Mouse (Mus musculus) gastrocnemius, postnatal 25 days (tissue): Measurements from ENCODE around the gene Aff2. TPM values are rescaled to one million over a fixed set of nuclear protein-coding genes. Genes with fewer than 3 reads are reported as not detected.

Experiments used
- DNase-seq: peaks from one replicate; pipeline ENCODE4 v3.0.0; 2022
- long read RNA-seq, 2 experiments: library from polyadenylated mRNA; stranded (forward); transcript quantifications; one replicate each; pipeline ENCODE4 v2.0.0; 2021
- total RNA-seq, 2 experiments: library from RNA; stranded (reverse); gene quantifications; 1 replicate in 1 of 2; 2 replicates in 1 of 2; pipeline ENCODE4 v1.2.3; 2021

Gene Aff2
- under 1 TPM; 0.72 to 0.97 TPM for total RNA-seq
- long read RNA-seq, experiment 1, partial matches to known transcripts = 0 of 1 reads
- long read RNA-seq, experiment 1, other reads (novel, unspliced or antisense) = 1 of 1 reads
- long read RNA-seq, experiment 2 = 0 reads

DNA sequence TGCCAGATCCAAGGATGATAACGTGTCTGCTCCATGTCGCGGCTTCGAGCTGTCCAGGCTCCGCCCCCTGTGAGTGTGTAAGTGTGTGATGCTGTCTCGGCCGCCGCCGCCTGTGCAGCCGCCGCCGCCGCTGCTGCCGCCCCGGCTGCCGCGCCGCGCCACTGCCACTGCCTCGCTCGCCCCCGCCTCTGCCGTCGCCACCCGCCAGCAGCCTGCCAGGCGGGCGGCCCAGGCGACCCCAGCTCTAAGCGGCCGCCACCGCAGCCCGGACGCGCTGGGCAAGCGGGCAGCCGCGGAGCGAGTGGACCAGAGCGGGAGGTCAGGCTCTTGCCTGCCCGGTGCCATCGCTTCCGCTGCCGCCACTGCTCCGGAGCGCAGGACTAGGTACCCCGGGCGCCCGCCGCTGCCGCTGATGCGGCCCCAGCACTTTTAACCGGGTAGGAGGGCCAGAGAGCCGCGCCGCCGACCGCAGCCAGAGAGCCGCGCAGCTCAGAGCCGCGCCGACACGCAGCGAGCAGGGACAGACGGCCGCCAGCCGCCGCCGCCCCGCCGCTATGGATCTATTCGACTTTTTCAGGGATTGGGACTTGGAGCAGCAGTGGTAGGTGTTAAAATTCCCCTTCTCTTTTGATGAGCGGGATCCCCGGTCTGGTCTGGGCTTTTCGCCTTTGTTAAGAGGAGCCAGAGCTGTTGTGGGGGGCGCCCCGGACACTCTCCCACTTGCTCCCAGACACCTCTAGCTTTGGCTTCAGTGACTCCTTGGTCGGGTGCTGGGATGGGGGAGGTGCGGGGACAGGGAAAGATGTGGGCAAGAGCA is at the start of gene Aff2:
Gene Aff2 (plus strand): TSS at position 57 of the 817 bp plus-strand sequence.
- peak; percentile 9 for DNase-seq

DNA sequence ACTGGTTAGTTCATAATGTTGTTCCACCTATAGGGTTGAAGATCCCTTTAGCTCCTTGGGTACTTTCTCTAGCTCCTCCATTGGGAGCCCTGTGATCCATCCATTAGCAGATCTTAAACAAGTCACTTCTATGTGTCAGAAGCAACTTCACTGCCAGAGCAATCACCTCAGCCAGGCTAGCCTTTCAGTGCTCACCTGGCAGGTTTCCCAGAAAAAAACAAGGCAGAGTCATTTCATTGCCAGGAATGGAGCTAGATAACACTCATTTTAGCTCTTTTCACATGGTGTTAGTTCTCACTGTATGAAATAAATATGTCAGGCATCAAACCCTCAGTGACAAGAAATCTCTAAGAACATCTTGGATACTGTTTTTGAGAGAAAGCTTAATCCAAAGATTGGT is 22.8 kb upstream of the Aff2 start:
- DNase-seq = no peak

DNA sequence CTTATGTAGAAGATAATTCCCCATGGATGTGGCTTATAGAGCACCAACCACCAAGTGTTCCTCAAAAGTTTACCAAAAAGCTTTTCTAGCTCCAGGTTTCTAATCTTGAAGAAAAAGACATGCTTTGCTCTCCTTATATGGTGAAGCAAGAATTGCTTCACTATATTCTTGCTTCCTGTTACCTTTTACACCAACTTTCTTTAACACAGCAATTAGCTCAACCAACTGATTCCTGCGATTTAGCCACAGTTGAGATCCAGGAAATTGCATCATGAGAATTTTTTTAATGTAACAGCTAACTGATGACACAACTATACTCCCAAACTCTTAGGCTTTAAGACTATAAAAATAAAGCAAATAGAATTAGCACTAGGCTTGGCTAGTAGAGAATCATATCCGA is 4.5 kb upstream of the Aff2 start:
- no peak for DNase-seq

DNA sequence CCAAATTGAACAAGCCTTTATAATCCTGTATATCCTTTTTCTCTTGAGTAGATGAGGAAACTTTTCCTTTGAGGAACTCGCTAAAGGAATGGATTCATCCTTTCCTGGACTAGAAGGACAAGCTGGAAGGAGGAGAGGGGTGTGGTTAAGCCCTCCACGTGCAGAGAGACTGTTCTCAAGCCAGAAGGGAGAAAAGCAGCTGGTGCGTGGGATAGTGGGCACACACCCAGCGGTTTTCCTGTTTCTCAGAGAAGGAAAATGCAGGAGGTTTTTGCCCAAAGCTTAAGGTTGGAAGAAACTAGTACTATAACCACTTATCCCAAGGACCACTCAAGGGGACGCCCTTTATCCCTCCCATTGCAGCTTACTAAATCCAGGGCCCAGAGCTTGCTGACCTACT is 734 bp upstream of the Aff2 start:
- DNase-seq = no peak

DNA sequence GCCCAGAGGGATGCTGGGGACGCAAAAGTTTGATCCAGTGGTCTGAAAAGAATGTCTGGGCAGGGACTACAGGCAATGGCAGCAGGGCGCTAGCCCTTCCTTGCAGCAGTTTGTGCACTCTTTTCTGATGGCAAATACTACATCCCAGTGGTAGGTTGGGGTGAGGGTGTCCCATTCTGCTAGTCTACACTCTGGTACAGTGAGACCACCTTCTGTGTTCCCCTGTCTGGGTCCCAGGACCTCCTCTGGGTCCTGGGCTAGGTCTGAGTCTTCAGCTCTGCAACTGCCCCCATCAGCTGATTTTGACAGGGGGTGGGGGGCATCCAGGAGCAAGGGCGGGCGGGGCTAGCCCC is 233 bp upstream of the Aff2 start:
- DNase-seq = no peak

DNA sequence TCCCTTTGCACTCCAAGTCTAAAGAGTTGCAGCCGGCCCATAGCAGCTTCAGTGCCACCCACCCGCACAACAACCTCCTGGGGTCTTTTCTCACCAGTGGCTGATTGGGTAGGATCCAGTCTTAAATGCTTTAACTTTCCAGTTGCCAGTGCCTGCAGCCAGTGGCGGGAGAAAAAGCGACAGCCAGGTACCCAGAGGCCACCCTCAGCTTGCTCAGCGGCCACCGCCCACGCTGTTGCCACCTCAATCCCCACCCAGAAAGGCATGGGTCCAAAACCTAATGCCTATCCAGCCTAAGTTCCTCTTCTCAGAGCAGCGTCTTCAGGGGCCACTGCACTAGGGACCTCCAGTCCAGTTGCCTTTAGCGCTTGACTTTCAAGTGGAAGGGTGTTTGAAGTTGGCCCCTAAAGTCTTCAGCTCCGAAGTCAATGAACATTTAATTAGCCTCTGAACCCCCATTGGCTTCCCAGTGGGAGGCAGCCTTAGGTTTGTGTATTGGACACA is 1.0 kb downstream of the Aff2 start:
- DNase-seq = no peak

DNA sequence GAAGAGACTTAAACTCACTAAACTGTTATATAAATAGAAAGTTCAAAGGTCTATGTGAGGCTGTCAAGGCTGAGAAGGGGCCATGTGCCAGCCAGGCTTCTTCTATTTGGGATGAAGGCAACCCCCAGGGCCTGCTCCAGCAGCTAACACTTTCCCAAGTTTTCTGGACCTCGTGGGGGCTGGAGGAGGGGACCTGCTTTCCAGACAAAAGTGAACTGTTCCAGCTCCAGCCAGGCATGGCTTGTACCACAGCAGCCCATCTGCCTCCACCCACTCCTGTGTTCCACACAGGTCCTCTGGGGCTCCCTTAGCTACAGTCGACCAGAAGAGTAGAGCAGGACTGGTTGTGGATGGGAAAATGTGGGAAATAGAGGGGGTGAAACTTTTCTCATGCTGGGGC is 4.1 kb downstream of the Aff2 start:
- no peak for DNase-seq

DNA sequence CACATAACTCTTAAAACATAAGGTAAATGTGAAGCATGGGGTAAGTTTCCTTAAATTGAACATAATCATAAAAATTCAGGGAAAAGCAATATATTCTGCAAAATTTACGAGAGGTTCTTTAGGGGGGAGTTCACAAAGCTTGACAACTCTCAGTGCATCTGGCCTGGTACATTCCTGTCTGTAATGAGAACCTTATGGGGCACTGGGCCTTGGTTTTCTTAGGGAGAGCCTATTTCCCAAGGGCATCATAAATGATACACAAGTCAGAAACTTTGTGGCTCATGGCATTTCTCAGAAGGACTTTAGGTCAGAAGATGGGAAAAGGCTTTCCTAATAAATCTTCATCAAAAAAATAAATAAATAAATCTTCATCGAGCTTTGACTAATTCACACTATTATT is 13.2 kb downstream of the Aff2 start:
- DNase-seq = no peak

DNA sequence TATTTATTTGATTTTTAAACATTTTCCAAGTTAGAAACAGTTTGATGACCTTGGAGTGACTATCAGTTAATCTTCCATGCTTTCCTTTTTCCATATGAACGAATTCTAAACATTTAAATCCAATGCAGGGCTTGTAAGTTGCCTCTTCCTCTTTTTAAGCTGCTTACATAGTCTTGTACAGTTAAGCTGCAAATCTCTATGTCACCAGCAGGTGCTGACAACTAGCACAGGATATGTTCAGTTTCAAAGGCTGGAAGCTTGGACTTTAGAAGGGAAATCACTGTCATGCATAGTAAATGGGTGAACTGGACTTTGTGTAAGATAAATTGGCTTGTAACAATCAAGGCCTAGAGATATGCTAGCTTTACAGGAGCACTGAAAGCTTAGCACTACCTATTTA is 29.6 kb downstream of the Aff2 start:
- DNase-seq = no peak

DNA sequence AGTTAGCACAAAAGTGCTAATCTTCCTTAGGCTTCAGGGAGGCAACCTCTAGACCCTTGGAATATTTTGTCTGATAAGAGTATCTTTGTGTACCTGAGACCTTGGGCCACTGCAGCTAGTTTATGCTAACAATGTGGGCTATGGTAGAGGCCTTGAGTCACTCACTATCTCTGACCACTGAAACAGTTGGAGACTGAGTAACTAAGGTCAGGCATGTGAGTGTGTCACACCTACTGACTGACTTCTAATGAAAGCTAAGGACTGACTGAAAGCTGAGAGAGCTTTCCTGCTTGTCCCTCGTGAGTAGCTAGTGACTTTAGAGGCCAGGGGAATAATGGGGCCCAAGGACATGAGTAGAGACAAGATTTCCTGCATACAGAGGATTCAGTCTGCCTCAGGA is 54.9 kb downstream of the Aff2 start:
- DNase-seq = no peak

DNA sequence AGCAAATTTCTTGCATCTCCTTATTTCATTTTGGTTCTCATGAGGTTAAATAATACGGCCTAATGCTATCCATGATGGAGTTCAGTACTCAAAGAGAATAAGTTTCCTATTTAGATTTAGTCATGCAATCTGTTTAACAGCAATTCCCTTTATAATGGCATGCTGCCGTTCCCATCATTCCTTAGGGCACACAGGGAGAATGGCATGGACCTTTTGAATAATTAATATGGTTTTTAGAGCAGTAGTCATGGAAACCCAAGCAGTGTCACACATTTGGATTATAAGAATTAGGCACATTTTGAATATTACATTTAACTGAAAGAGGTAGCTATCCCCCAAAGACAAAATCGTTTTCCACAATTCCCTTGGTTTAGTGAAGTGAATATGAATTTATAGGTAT is 78.3 kb downstream of the Aff2 start:
- DNase-seq = no peak

DNA sequence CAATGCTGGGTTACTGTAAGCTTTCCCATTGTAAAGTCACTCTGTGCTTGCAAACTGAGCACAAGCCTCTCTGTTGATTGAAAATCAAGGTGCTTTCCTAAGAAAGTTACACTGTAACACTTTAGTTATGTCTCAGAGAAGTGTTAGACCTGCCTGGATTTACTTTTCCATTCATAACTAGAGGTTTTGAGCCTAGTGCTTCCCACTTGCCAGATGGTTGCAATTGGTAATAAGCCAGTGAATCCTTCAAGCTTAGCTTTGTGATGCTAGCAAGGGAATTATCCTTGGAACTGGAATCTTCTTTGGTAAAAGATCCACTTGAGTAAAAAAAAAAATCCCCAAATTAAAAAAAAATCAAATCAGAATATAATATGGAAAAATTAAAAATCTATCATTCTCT is 81.8 kb downstream of the Aff2 start:
- DNase-seq = no peak

DNA sequence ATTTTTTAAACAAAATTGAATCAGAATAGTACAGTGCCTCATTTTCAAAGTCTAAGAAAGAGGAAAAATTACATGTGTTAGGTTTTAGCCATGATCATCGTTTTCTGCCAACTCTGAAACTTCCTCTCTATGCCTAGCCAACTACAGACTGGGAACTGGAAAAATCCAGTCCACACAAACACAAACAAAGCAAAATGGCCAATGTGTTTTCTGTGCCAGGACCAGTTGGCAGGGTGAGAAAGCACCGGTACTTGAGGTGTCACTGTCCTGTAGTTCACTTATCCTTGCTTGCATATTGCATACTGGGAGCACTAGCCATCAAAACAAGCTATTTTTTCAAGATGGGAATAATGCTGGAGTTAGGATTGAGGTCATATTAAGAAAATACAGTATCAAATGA is 100.8 kb downstream of the Aff2 start:
- DNase-seq = no peak

DNA sequence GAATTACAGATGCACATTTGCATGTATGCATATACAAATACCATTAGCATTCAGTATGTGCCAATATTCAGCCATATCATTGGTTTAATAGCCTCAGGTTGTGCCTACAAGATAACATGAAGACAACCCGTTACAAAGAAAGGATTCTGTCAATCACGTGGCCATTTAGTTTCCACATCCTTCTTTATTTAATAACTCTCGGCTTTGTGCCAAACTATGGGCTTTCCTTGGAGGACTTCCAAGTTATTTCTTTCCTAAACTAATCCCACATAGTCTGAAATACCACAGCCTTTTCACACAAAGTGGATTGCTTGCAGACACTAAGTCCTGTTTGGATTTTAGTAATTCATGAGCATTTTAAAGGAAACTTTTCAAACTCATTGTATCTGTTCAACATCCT is 142.0 kb downstream of the Aff2 start:
- DNase-seq = no peak

DNA sequence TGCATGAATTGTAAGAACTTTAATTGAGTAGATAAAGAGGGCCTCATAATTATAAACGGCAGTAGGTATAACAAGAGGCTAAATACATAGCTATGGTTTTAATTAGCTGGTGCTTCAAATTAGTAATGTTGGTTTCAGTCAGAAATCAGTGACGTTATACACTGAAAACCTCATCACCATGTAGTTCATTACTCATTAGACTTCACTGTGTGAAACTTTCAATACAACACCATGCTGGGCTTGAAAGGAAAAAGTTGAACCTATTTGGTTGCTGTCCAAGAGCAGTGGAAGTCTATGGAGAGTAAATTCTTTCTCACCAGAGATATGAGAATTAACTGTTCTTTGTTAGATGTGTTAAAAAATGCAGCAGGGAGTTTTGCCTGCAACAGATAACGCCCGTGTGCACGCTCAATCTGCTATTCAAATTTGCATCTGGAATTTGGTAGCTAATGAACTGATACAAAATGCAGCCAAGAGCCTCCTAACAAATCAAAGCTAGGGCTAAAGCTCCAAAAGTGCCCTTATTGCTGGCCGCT is 158.0 kb downstream of the Aff2 start:
- DNase-seq = no peak

DNA sequence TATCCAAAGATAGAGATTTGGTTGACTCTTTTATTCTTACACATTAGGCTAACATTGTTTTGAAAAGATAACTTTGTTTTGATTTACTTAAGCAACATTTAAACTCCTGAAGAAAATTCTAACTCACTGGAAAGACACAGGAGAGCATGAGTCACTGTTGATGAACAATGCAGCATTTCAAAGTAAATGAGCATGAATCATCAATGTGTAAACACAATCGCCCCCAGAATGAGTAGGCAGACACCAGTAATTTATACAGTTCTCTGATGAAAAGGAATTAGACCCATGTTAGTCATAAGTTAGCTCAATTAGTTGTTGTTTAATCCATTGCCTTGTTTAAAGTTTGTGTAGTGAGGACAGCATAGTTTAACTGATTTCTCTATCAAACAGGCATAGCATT is 180.7 kb downstream of the Aff2 start:
- no peak for DNase-seq

DNA sequence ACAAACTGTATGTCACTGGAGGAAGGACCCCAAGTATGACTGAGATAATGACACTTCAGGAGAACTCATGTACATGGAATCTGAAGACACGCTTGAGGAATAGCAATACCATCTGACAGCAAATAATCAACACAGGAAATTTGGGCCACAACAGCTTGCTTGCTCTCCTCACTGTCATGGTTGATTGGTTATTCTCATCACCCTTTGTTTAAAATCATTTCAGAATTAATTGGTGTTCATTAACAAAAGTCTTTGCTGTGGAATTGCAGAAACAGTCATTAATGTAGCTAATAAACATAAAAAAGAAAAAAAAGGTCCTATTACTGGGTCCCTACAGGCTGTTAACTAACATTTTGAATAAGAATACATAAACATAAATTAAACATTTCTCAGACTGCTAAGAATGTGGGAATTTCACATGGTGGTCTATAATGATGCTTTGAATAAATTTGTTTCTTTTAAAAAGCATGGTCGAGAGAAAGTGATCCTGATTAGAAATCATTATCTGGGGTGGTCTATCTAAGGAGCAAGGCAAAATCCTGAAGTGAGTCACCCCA is 219.9 kb downstream of the Aff2 start:
- DNase-seq = no peak

DNA sequence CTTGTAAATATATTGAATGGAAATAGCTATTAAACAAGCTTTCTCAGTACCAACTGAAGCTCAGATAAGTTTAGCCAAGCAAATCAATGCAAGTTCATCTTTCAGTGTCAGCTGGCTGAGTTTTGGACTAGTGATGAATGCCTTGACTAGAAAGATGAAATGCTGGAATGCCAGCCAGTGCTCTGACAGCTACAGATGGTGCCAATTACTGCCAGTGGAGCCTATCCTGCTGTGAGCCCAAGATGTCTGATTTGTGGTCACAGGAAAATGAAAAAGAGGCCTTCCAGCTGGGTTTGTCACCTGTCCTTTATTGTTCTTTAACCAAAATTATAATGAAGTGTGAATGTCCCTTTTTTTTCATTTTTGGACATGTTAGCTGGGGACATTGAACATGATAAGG is 248.7 kb downstream of the Aff2 start:
- no peak for DNase-seq

DNA sequence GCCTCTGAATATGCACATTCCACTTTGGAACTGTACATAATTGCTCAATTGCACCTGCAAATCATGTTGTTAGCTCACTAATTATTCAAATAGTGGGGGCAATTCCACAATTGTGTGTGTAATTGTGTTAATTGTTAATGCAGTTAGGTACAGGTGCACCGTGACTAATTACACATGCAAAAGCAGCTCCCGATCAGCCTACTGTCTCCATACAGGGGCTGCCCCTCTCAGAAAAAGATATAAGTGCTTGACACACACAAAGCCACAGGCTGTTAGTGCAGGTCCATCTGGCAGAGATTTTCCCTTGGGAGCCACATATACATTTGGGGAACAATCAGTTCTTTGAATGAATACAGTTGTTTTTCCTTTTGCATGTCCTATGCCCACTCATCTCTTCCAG is 302.9 kb downstream of the Aff2 start:
- DNase-seq = no peak

DNA sequence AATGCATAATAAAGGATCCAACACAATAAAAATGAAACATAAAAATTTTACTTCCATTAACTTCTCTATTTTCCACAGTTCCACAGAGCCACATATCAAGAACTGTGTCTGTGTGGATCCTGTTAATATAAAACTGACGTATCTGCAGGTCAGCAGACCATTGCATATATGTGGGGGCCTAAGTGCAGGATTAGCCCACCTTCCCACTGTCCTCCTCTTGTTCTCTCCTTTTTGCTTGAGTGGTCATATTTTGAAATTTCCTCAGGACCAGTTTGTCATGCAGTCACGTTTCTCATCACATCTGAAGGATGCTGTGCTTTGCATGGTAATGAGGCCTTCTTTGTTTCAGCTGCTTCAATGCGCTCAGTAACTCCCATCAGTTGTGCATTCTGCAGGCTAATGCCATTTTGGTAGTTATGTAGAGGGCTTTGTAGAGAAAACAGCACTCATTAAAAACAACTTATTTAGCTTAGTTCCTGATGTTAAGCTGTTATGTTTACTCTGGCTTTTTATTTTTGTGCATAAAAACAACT is 306.1 kb downstream of the Aff2 start:
- DNase-seq = no peak

DNA sequence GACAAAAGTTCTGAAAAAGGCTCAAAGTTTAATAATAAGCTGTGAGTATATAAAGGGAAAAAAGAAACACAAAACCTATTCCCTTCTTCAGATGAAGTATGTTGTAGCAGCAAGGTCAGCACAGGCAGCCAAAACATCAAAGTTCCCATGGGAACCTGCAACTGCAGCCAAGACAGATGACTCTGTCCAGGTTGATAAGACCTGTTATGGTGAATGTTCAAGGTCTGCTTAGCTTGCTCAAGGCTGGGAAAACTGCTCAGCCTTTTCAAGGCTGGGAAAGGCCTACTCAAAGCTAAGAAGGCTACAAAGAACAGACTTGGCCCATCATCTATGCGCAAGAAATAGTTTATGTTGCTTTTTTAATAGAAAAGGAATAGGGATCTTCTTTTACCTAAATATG is 315.6 kb downstream of the Aff2 start:
- no peak for DNase-seq

DNA sequence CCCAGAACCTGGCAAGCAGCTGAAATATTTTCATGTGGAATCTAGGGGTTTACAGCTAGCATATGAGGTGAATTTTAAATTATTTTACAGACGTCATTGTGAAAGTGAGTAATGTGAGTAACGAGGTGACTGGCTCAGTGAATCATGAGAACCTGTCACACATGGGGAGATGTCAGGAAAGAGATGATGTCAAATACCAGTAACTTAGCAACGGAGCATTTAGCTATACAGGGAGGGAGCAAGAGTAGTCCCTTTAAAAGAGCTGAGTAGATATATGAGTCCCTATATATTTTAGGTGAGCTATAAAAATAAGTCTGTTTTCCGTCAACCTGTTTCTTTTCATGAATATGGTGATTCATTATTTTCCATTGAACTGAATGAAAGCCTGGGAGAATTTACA is 338.7 kb downstream of the Aff2 start:
- no peak for DNase-seq

DNA sequence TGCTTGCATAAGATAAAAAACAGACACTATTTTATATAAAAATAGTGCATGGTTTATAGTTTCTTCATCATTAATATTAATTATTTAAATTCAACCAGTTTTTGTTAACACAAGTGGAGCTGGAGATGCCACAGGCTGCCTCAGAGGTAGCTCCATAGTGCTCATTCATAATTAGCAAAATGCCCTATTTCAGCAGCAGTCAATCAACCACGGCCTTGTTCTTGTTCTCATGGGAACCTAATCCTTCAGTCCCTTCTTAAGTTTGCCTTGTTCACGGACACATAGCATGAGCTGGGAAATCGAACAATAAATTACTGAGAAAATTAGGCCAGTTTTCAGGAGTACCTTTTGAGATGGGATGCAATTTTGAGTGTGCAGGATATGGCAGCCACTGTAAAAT is 378.9 kb downstream of the Aff2 start:
- no peak for DNase-seq
